Mouse (Mus musculus) neural tube, embryonic 13.5 days (tissue): ENCODE data around the gene Chst10. TPM values are rescaled to one million over a fixed set of nuclear protein-coding genes. Genes with fewer than 3 reads are reported as not detected.
A peak's percentile ranks its signal among the peaks of the same experiment; 100 is the strongest.

Experiments
- ATAC-seq: fragments of 200-750 bp; cut with Nextera tagmentation; 2 replicates; pipeline ENCODE4 v1.8.0; 2017; ENCODE audit warnings: low read depth, mild to moderate bottlenecking, moderate TSS enrichment, moderate library complexity
- H3K27ac ChIP-seq: fragments of 300-500 bp; sonication (generic); replicated peaks from 2 replicates; pipeline ENCODE4 v1.5.1; 2015; ENCODE audit warnings: moderate library complexity, mild to moderate bottlenecking, inconsistent platforms
- H3K27me3 ChIP-seq: fragments of 300-500 bp; sonication (generic); 2 replicates; pipeline ENCODE4 v1.6.1; 2015; ENCODE audit warnings: mild to moderate bottlenecking, inconsistent platforms
- H3K36me3 ChIP-seq: fragments of 300-500 bp; sonication (generic); 2 replicates; pipeline ENCODE4 v1.6.1; 2015; ENCODE audit warnings: mild to moderate bottlenecking, inconsistent platforms
- H3K4me1 ChIP-seq: fragments of 300-500 bp; sonication (generic); replicated peaks from 2 replicates; pipeline ENCODE4 v1.6.1; 2015; ENCODE audit warnings: inconsistent platforms
- H3K4me2 ChIP-seq: fragments of 300-500 bp; sonication (generic); 2 replicates; pipeline ENCODE4 v1.6.1; 2015; ENCODE audit warnings: inconsistent platforms, mild to moderate bottlenecking, moderate library complexity
- H3K4me3 ChIP-seq: fragments of 300-500 bp; sonication (generic); 2 replicates; pipeline ENCODE4 v1.5.1; 2015; ENCODE audit warnings: mild to moderate bottlenecking, inconsistent platforms
- H3K9ac ChIP-seq: fragments of 300-500 bp; sonication (generic); 2 replicates; pipeline ENCODE4 v1.6.1; 2015; ENCODE audit warnings: moderate library complexity, mild to moderate bottlenecking, inconsistent platforms
- H3K9me3 ChIP-seq: fragments of 300-500 bp; sonication (generic); 2 replicates; pipeline ENCODE4 v1.6.1; 2016; ENCODE audit warnings: inconsistent platforms
- WGBS: fragments of 180-500 bp; shearing (Covaris S2); methylation state at CpG from one replicate; pipeline ENCODE4 v1.1.7; 2015; 5-methylcytosine and 5-hydroxymethylcytosine counted together
- polyA plus RNA-seq: library from polyadenylated mRNA; unstranded; fragments of >200 nt; fragmentation: Nextera tagmentation; extraction: Ambion mirVana; gene quantifications from 2 replicates; pipeline ENCODE4 v1.2.1, GENCODE M21; 2015

Chst10 gene
- polyA plus RNA-seq, 1 experiment from 2014 or later: 40.3 TPM

DNA sequence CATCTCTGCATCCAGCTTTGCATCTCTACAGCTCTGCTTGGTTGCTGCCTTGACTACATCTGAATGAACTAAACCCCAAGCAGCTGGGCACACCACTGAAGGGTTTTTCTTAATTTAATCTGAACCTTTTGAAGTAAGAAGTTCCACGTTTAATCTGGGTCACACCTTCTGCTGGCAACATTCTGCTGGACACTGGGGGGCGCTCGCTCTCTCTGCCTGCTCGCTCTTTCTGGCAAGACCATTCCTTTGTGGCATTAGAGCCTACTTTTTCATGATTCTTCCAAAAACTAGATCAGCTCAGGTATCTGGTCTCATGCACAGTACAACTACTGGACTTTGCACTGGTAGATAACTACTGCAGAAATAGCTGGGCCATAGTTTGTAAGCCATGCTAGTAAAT lies 35.7 kb downstream of the Chst10 start:
- WGBS: 21% methylated on average over 4 of the region's 4 CpGs
- Histone ChIP-seq H3K9ac (no peak overlapping the region), H3K4me3 (no peak overlapping the region), H3K4me2 (no peak overlapping the region), H3K36me3 (peaks cover 31% of the 10 kb centered on the region), H3K27ac (no peak overlapping the region), H3K9me3 (no peaks in the 10 kb centered on the region), H3K4me1 (no peaks in the 10 kb centered on the region), H3K27me3 (no peaks in the 10 kb centered on the region; the same call in 1 of the 2 replicates)
- no peak for ATAC-seq

DNA sequence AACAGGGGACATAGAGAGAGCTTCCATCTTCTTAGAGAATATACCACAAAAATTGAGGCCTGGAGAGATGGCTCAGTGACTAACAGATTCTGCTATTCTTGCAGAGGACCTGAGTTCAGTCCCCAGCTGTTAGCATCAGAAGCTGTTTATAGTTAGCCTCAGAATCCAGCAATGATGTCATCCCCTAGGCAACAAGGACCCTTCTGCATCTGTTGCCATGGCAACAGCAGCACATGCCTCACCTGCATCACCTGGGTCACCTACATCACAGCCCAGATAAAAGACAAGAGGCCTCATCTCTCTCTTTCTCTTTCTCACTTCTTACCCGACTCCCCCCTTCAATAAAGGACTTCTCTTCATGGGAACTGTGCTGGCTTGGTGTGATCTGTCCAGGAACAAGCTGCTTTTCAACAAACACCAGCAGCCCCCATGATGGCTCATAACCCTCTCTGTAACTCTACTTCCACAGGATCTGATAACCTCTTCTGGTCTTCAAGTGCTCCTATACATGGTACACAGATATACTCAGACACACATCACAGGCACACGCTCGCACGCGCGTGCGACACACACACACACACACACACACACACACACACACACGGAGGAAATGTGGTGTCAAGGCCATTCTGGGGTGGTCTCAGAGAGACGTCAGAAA lies 37.0 kb downstream of the Chst10 start:
- Histone ChIP-seq H3K36me3 (peaks cover 21% of the 10 kb centered on the region), H3K4me3 (no peak overlapping the region), H3K9me3 (no peaks in the 10 kb centered on the region), H3K9ac (no peak overlapping the region), H3K4me1 (no peaks in the 10 kb centered on the region), H3K27me3 (no peaks in the 10 kb centered on the region; the same call in 1 of the 2 replicates), H3K27ac (no peak overlapping the region), H3K4me2 (no peak overlapping the region)
- no peak for ATAC-seq
- WGBS: 93% methylated on average over 9 of the region's 9 CpGs

DNA sequence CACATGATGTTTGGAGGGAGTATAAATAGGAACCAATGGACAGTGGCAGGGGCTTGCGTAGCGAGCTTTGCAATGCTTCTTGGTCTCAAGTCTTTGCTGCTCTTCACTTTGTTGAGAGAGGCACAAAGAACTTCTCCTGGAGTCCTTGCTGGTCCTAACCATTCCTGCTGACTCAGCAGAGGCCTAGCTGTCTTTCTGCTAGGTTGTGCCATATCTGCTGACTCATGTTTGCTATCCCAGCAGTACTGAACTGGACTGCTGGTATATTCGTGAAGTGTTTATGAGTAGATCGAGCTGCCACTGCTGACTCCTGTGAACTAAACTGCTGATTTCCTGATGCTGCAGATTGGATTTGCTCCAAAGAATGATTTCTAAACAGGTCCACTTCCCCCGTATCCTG lies 37.8 kb downstream of the Chst10 start:
- Histone ChIP-seq H3K4me3 (no peak overlapping the region), H3K27me3 (peaks cover 6% of the 10 kb centered on the region)

DNA sequence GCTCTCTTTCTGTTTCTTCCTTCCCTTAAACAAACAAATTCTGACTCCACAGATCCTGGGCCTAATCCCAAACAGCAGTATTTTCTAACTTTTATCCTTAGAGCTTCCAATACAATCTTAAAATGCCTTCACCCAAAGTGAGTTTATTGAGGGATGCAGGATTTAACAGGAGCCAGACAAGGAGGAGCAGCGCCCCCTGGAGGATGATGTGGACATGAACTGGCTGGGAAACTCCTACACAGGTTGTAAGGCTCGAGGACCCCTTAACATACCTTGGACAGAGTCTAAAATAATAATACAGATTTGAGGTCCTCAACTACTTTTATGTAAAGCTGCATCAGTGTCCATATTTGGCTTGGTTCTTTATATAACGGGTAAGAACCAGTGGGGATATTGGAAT lies 41.8 kb downstream of the Chst10 start:
- Histone ChIP-seq H3K27ac (no peak overlapping the region), H3K9ac (no peak overlapping the region), H3K4me3 (no peak overlapping the region), H3K36me3 (no peaks in the 10 kb centered on the region), H3K9me3 (no peaks in the 10 kb centered on the region), H3K4me2 (no peak overlapping the region), H3K27me3 (peaks cover 38% of the 10 kb centered on the region), H3K4me1 (no peaks in the 10 kb centered on the region)
- WGBS: 13% methylated on average over 3 of the region's 3 CpGs
- ATAC-seq: 0 out of 2 replicates have a peak, but pooled peaks have one; percentile 56

More for the DNA sequence above, 37.8 kb downstream of the Chst10 start:
- Histone ChIP-seq H3K4me1 (no peaks in the 10 kb centered on the region), H3K9ac (no peak overlapping the region), H3K27ac (no peak overlapping the region), H3K9me3 (no peaks in the 10 kb centered on the region), H3K4me2 (no peak overlapping the region), H3K36me3 (peaks cover 13% of the 10 kb centered on the region)
- no peak for ATAC-seq
- 83% methylated on average over 5 of the region's 5 CpGs for whole genome bisulfite sequencing

DNA sequence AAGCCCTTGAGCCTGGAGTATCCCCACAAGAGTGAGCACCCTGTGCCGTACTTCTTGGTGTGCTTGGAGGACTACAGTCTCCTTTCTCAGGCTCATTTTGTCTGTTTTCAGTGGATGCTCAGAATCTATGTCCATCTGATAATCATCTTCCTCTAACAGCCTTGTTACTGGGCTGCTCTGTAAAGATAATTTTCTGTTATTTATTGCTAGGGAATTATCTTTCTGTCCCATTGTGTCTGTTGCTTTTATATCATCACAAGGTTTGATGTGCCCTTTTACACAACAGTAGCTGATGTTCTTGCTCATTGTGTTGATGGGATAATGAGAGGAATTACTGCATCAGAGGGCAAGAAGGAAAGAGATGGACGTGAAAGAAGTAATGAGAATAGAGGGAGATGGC lies 45.7 kb downstream of the Chst10 start:
- Histone ChIP-seq H3K27me3 (peaks cover 57% of the 10 kb centered on the region), H3K4me3 (no peak overlapping the region), H3K9me3 (no peaks in the 10 kb centered on the region), H3K4me1 (peaks cover 23% of the 10 kb centered on the region), H3K9ac (no peak overlapping the region), H3K36me3 (no peaks in the 10 kb centered on the region), H3K27ac (no peak overlapping the region), H3K4me2 (no peak overlapping the region)
- ATAC-seq: no peak
- WGBS: 63% methylated on average over 2 of the region's 2 CpGs

DNA sequence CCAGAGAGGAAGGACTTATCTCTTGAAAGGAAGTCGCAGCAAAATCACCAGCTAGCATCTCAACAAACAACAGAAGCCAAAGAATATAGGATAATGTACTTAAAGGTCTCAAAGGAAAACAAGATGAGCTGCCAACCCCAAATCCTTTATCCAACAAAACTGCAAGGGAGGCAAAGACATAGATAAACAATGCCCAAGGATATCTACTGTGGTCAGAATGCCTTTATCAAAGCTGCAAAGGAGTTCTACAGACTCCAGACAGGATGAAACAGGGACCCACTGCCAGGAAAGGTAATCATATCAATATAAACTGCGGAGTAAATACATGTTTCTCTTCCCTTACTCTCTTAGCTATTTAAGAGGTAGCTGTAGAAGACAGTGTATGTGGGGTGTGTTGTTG lies 47.3 kb downstream of the Chst10 start:
- H3K27ac ChIP-seq: no peak overlapping the region
- H3K9ac ChIP-seq: no peak overlapping the region
- ATAC-seq: no peak
- H3K27me3 ChIP-seq: peaks cover 62% of the 10 kb centered on the region
- H3K9me3 ChIP-seq: no peaks in the 10 kb centered on the region
- H3K36me3 ChIP-seq: no peaks in the 10 kb centered on the region
- no peak overlapping the region for H3K4me2 ChIP-seq
- H3K4me3 ChIP-seq: no peak overlapping the region
- WGBS: 91% methylated on average over 2 of the region's 2 CpGs
- peaks cover 31% of the 10 kb centered on the region for H3K4me1 ChIP-seq

DNA sequence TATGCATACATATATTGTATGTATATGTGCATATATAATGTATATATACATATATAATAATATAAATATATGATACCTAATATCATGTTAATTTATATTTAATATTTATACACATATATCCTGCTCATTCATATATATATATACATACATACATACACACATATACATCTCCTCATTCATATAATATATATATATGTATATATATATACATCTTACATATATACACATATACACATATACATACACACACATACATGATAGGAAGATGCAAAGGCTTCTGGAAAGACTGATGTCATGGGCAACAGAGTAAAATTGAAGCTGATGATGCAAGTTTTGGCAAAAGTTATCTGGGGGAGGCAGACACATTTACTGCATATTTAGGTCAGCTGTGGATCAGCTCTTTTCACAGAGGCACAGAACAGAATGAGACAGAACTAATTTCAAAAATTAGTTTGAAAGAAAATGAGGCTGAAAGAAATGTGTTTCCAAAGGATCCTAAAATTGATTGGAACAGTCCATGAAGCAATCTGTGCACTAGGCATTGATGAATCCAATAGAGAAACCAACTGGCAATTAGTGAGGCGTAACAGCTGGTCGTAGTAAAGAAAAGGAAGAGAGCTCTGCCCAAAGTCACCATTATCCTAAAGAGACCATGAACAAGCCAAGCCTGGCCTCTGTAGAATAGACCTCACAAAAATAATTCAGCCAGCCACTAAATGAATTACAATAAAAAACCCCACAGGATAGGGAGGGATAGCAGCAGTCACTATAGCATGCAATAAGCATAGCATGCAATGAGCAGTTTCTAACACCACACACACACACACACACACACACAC lies 49.3 kb downstream of the Chst10 start:
- Histone ChIP-seq H3K36me3 (no peaks in the 10 kb centered on the region), H3K4me3 (no peak overlapping the region), H3K4me1 (peaks cover 31% of the 10 kb centered on the region), H3K4me2 (peak overlapping the region; percentile 51), H3K27ac (peak overlapping the region; percentile 82; the same call in 1 of the 2 replicates), H3K9me3 (no peaks in the 10 kb centered on the region), H3K9ac (no peak overlapping the region; the same call in 1 of the 2 replicates), H3K27me3 (peaks cover 52% of the 10 kb centered on the region)
- 11% methylated on average over 2 of the region's 2 CpGs for WGBS
- ATAC-seq: peak; percentile 45; the same call in 1 of the 2 replicates

DNA sequence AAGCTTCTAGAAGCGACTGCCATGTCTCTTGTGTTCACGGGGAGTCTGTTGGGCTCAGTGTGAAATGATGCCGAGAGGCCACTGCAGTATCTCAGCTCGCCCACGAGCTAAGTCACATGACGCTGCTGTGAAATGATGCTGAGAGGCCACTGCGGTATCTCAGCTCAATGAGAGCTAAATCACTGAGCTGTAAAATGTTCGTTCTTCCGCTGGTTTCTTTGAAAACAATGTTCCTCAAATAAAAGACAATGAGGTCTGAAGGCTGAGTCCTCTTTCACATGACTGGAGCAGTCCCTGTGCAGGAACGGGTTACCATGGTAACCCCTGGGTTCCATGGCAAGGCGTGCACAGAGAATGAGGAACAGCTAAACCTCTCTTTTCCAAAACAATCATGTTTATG lies 50.0 kb downstream of the Chst10 start:
- H3K36me3 ChIP-seq: no peaks in the 10 kb centered on the region
- peak overlapping the region; percentile 51 for H3K4me2 ChIP-seq
- H3K27me3 ChIP-seq: peaks cover 47% of the 10 kb centered on the region
- ATAC-seq: peak; percentile 92
- H3K4me3 ChIP-seq: peak overlapping the region; percentile 28
- H3K4me1 ChIP-seq: peaks cover 31% of the 10 kb centered on the region
- H3K27ac ChIP-seq: peak overlapping the region; percentile 82
- WGBS: 11% methylated on average over 11 of the region's 11 CpGs
- H3K9me3 ChIP-seq: no peaks in the 10 kb centered on the region
- peak overlapping the region; percentile 22 for H3K9ac ChIP-seq

DNA sequence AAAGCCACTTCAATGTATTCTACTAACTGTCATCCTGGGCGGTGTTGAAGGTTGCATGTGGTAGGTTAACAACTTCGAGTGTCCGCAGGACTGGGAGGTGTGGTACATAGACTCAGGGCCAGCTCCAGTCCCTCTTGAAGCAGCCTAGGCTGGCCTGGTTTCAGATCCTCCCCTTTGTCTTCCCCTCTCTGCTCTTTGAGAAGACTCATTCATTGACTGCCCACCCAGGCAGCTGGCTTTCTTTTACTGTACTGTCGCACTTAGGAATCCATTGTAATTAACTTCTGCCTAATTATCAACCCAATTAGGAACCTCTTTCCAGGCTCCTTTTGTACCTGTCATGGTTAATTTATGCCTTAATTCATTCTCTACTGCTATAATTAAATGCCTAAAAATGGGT lies 54.7 kb downstream of the Chst10 start:
- H3K9me3 ChIP-seq: no peaks in the 10 kb centered on the region
- peaks cover 46% of the 10 kb centered on the region for H3K27me3 ChIP-seq
- H3K4me1 ChIP-seq: peaks cover 18% of the 10 kb centered on the region
- no peaks in the 10 kb centered on the region for H3K36me3 ChIP-seq
- no peak overlapping the region for H3K9ac ChIP-seq
- WGBS: 40% methylated on average over 4 of the region's 4 CpGs
- H3K4me2 ChIP-seq: no peak overlapping the region
- H3K4me3 ChIP-seq: no peak overlapping the region
- ATAC-seq: no peak
- H3K27ac ChIP-seq: no peak overlapping the region

DNA sequence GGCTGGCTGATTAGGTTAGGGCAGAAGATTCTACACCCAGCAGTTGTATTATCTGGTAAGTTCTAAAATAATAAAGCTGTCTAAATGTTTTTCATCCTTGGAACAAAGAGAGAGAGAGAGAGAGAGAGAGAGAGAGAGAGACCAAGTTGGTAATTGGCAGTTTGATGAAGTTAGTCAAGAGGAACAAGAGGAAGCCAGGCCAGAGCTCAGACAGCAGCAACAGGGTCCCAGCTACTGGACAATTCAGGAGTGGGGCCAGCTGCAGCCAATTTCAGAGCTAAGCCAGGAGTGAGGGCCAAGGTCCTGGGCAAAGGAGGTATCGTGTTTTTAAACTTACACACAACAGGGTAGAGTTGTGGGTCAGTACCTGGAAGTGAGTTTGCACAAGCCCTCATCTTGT lies 55.1 kb downstream of the Chst10 start:
- H3K27me3 ChIP-seq: peaks cover 50% of the 10 kb centered on the region
- no peak overlapping the region for H3K27ac ChIP-seq
- WGBS: 83% methylated on average over 1 of the region's 1 CpGs
- H3K9me3 ChIP-seq: no peaks in the 10 kb centered on the region
- no peak overlapping the region for H3K4me2 ChIP-seq
- no peak overlapping the region for H3K9ac ChIP-seq
- ATAC-seq: no peak
- H3K4me3 ChIP-seq: no peak overlapping the region
- peaks cover 14% of the 10 kb centered on the region for H3K4me1 ChIP-seq
- no peaks in the 10 kb centered on the region for H3K36me3 ChIP-seq

DNA sequence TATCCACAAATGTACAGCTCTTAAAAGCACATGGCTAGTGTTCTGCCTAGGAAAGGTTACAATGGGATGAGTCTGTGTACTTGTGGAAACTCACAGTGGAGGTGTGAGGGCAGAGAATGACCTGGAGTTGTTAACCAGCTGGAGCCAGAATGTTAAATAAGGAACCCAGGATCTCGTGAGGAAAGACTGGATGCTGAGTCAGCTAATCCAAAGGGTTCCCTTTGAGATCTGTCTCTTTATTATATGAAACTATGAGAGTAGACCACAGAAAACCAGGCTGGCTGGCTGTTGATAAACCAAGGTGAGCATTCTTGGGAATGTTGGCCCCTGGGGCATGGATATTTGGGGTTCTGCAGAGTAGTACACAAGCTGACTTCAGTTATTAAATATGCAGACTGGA lies 58.0 kb downstream of the Chst10 start:
- H3K27ac ChIP-seq: no peak overlapping the region
- no peak for ATAC-seq
- H3K36me3 ChIP-seq: no peaks in the 10 kb centered on the region
- no peaks in the 10 kb centered on the region for H3K9me3 ChIP-seq
- peaks cover 50% of the 10 kb centered on the region for H3K27me3 ChIP-seq
- H3K9ac ChIP-seq: no peak overlapping the region
- H3K4me3 ChIP-seq: no peak overlapping the region
- WGBS: 54% methylated on average over 1 of the region's 1 CpGs
- no peak overlapping the region for H3K4me2 ChIP-seq
- peaks cover 10% of the 10 kb centered on the region for H3K4me1 ChIP-seq

DNA sequence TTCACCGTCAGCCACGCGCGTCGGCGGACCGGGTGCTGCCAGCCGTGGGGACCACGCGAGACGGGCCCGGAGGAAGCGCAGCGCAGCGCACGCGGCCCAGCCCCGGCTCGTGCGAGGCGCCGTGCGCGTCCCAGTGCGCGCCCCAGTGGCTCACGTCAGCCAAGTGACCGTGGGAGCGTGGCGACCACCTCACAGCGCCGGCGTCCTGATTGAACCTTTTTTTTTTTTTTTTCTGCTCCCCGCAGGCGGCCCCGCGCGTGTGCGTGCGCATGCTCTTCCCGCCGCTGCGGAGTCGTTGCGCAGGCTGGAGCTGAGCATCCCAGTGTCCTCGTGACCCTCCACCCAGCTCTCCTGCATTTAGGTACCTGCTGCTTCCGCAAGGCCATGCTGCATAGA lies 61.5 kb downstream of the Chst10 start, which contains the start of gene Lonrf2:
Gene Lonrf2, minus strand, starts transcription at position 235 of the 396 bp plus-strand sequence.
- H3K27me3 ChIP-seq: peaks cover 38% of the 10 kb centered on the region
- H3K4me2 ChIP-seq: peak within 1 kb of the TSS; percentile 99
- peak; percentile 95 for ATAC-seq
- peaks cover 17% of the 10 kb centered on the region; the same call in 1 of the 2 replicates for H3K36me3 ChIP-seq
- no peaks in the 10 kb centered on the region for H3K9me3 ChIP-seq
- H3K9ac ChIP-seq: peak within 1 kb of the TSS; percentile 93
- under 1% methylated on average over 45 of the region's 47 CpGs for WGBS
- H3K4me1 ChIP-seq: peaks cover 18% of the 10 kb centered on the region
- H3K4me3 ChIP-seq: peak within 1 kb of the TSS; percentile 76
- peak within 1 kb of the TSS; percentile 98 for H3K27ac ChIP-seq
